Mouse (Mus musculus) intestine, embryonic 16.5 days (tissue): ENCODE measurements around the gene Ece1. TPM values are rescaled to one million over a fixed set of nuclear protein-coding genes. Genes with fewer than 3 reads are reported as not detected.

ENCODE experiments used
- ATAC-seq: fragments of 200-750 bp; cut with Nextera tagmentation; 2 replicates; pipeline ENCODE4 v1.8.0; 2017; ENCODE audit warnings: moderate TSS enrichment, moderate library complexity
- H3K27ac ChIP-seq: fragments of 300-500 bp; sonication (generic); 2 replicates; pipeline ENCODE4 v1.5.1; 2014; ENCODE audit warnings: mild to moderate bottlenecking, low read length
- H3K27me3 ChIP-seq: fragments of 300-500 bp; sonication (generic); replicated peaks from 2 replicates; pipeline ENCODE4 v1.6.1; 2014; ENCODE audit warnings: low read length, control low read depth, mixed read lengths; ENCODE audit not compliant: control insufficient read depth, insufficient read depth
- H3K36me3 ChIP-seq: fragments of 300-500 bp; sonication (generic); 2 replicates; pipeline ENCODE4 v1.6.1; 2014; ENCODE audit warnings: low read length, control low read depth; ENCODE audit not compliant: control insufficient read depth, insufficient read depth
- H3K4me1 ChIP-seq: fragments of 300-500 bp; sonication (generic); 2 replicates; pipeline ENCODE4 v1.6.1; 2014; ENCODE audit warnings: low read length, control low read depth, mixed read lengths; ENCODE audit not compliant: control insufficient read depth, insufficient read depth
- H3K4me2 ChIP-seq: fragments of 300-500 bp; sonication (generic); 2 replicates; pipeline ENCODE4 v1.6.1; 2014; ENCODE audit warnings: low read depth, low read length, control low read depth
- H3K4me3 ChIP-seq: fragments of 300-500 bp; sonication (generic); 2 replicates; pipeline ENCODE4 v1.5.1; 2014; ENCODE audit warnings: mild to moderate bottlenecking, low read length
- H3K9ac ChIP-seq: fragments of 300-500 bp; sonication (generic); 2 replicates; pipeline ENCODE4 v1.6.1; 2014; ENCODE audit warnings: low read depth, low read length
- H3K9me3 ChIP-seq: fragments of 300-500 bp; sonication (generic); 2 replicates; pipeline ENCODE4 v1.6.1; 2016; ENCODE audit warnings: low read length, control low read depth; ENCODE audit not compliant: control insufficient read depth
- WGBS: fragments of 180-500 bp; shearing (Covaris S2); extraction: QIAGEN DNeasy Blood & Tissue Kit; methylation state at CpG from one replicate; pipeline ENCODE4 v1.1.7; 2014; 5-methylcytosine and 5-hydroxymethylcytosine counted together
- polyA plus RNA-seq: library from polyadenylated mRNA; unstranded; fragments of >200 nt; fragmentation: Nextera tagmentation; extraction: Ambion mirVana; gene quantifications from 2 replicates; pipeline ENCODE4 v1.2.1, GENCODE M21; 2015

Ece1 gene
- polyA plus RNA-seq, 1 experiment from 2014 or later, result 56.0 TPM

DNA sequence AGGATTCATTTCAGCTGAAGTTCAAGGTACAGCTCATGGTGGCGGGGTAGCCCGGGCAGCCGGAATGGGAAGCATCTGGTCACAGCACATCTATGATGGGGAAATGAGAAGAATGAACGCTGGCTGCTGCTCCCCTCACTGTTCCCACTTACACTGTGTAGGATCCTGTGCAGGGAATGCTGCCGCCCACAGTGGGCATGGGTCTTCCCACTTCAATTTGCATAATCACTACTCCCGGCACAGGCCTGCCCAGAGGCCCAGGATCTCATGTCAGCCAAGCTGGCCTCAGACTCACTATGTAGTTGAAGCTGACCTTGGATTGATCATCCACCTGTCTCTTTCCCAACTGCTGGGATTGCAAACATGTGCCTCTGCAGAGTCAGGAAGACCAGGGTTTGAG lies 11.9 kb upstream of the Ece1 start:
- H3K27ac ChIP-seq, result no peak overlapping the region
- no peak for ATAC-seq
- H3K4me1 ChIP-seq, result peaks cover 8% of the 10 kb centered on the region; the same call in 1 of the 2 replicates
- WGBS, result 93% methylated on average over 6 of the region's 6 CpGs
- H3K9ac ChIP-seq, result no peak overlapping the region
- no peaks in the 10 kb centered on the region for H3K9me3 ChIP-seq
- H3K4me3 ChIP-seq, result no peak overlapping the region
- H3K36me3 ChIP-seq, result no peaks in the 10 kb centered on the region
- no peak overlapping the region for H3K4me2 ChIP-seq
- H3K27me3 ChIP-seq, result no peaks in the 10 kb centered on the region

DNA sequence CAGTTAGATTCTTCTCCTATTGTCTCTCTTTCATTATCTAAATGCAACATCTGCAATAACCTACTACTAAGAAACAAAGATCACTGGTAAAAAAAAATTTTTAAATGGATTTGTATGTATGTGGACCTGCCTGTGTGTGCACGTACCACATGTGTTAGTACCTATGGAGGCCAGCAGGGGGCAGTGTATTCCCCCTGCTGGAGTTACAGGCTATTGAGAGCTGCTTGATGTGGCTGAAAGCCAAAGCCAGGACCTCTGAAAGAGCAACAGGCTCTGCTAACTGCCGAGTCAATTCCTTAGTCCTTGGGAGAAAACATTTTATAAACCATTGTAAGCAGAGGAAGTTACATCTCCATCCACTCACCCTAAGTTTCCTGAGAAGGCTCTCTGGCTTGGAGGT lies 10.6 kb upstream of the Ece1 start:
- no peak overlapping the region for H3K27ac ChIP-seq
- H3K4me2 ChIP-seq, result no peak overlapping the region
- H3K4me1 ChIP-seq, result peaks cover 18% of the 10 kb centered on the region
- WGBS, result 53% methylated on average over 2 of the region's 2 CpGs
- H3K9me3 ChIP-seq, result no peaks in the 10 kb centered on the region
- no peaks in the 10 kb centered on the region for H3K27me3 ChIP-seq
- no peak overlapping the region for H3K4me3 ChIP-seq
- no peak for ATAC-seq
- H3K36me3 ChIP-seq, result no peaks in the 10 kb centered on the region
- no peak overlapping the region for H3K9ac ChIP-seq

DNA sequence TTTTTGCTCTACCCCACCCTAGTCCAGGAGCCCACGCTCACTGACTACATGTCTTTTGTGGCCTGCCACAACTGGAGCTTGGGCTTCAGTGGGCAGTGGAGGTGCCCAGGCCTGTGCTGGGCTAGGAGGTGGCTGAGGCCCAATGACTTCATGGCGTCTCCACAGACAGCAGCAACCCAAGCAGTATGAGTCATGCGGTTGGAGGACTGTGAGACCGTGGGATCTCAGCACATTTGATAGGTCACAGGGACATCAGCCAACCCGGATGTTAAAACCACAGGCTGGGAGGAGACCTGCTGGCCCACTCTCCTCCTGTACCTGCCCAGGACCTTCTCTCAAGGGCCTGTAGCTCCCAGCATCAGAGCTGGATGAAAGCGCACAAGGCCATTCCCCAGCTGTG lies 8.2 kb upstream of the Ece1 start:
- H3K4me2 ChIP-seq, result no peak overlapping the region
- H3K27me3 ChIP-seq, result no peaks in the 10 kb centered on the region
- WGBS, result 85% methylated on average over 6 of the region's 6 CpGs
- H3K9me3 ChIP-seq, result no peaks in the 10 kb centered on the region
- no peak for ATAC-seq
- H3K9ac ChIP-seq, result no peak overlapping the region
- no peak overlapping the region for H3K4me3 ChIP-seq
- H3K27ac ChIP-seq, result no peak overlapping the region
- H3K4me1 ChIP-seq, result peaks cover 22% of the 10 kb centered on the region
- H3K36me3 ChIP-seq, result no peaks in the 10 kb centered on the region

DNA sequence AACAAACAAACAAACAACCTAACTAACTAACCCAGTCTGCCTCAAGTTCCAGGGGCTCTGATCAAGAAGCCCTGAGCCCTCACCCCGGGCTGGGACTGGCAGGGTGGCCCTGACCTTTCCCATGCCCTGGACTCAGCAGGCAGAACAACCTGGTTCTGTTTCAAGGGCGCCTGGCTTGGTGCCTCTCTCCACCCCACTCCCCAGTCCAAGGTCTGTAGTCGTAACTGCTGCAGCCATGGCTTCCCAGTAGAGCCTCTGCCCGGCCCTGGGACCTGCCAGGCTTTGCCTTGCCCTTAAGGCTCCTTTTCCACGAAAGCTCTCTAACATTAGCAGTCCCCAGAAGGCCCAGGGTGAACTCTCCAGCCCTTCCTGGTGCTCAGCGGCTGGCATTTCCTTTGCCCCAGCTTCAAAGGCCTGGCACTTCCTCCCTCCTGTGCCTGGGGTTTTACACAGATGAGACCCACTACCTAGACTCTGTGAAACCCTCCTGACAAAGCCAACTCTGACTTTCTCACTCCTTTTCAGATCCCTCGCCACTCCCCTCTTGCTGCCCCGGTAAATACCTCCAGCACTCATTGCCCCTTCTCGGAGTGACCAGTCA lies 6.2 kb upstream of the Ece1 start:
- H3K4me1 ChIP-seq, result peaks cover 27% of the 10 kb centered on the region
- H3K9me3 ChIP-seq, result no peaks in the 10 kb centered on the region
- H3K9ac ChIP-seq, result 0 out of 2 replicates have a peak overlapping the region, but pooled peaks have one; percentile 39
- 57% methylated on average over 9 of the region's 9 CpGs for WGBS
- peak overlapping the region; percentile 67 for H3K27ac ChIP-seq
- no peak overlapping the region for H3K4me2 ChIP-seq
- ATAC-seq, result peak; percentile 47
- H3K27me3 ChIP-seq, result no peaks in the 10 kb centered on the region
- H3K4me3 ChIP-seq, result no peak overlapping the region
- H3K36me3 ChIP-seq, result no peaks in the 10 kb centered on the region

DNA sequence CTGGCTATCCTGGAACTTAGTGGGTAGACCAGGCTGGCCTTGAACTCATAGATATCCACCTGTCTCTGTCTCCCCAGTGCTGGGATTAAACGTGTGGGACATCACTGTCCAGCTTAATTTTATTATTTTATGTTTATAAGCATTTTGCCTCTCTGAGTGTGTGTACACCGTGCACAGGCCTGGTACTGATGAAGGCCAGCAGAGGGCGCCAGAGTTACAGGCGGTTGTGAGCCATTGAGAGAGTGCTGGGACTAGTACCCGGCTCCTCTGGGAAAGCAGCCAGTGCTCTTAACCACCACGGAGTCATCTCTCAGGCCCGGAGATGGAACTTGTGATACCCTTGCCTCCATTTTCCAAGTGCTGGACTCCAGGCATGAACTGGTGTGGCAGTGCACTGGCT lies 4.9 kb upstream of the Ece1 start:
- Histone ChIP-seq H3K36me3 (no peaks in the 10 kb centered on the region), H3K4me3 (no peak overlapping the region), H3K27me3 (no peaks in the 10 kb centered on the region), H3K4me1 (peaks cover 27% of the 10 kb centered on the region), H3K27ac (no peak overlapping the region), H3K9me3 (no peaks in the 10 kb centered on the region), H3K9ac (no peak overlapping the region), H3K4me2 (no peak overlapping the region)
- 39% methylated on average over 7 of the region's 7 CpGs for WGBS
- no peak for ATAC-seq

DNA sequence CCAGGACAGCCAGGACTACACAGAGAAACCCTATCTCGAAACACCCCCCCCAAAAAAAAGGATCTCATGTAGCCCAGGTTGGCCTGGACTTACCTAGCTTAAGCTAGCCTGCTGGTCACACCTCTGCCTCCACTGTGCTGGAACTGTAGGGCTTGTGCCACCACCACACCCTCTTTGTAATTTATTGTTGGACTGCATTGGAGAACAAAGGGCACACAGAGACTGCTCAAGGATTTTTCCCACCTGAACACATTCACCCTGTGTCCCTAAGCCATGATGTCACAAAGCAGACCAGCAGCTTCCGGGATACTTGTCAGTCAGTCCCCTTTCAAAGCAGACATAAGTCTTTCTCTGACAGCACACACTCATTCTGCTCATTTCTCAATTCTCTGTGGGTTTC lies 3.7 kb upstream of the Ece1 start:
- peaks cover 31% of the 10 kb centered on the region for H3K4me1 ChIP-seq
- WGBS, result 62% methylated on average over 2 of the region's 2 CpGs
- ATAC-seq, result peak; percentile 23
- no peaks in the 10 kb centered on the region for H3K9me3 ChIP-seq
- 0 out of 2 replicates have a peak overlapping the region, but pooled peaks have one; percentile 39 for H3K27ac ChIP-seq
- no peak overlapping the region for H3K9ac ChIP-seq
- H3K4me3 ChIP-seq, result no peak overlapping the region
- no peak overlapping the region for H3K4me2 ChIP-seq
- H3K36me3 ChIP-seq, result no peaks in the 10 kb centered on the region
- no peaks in the 10 kb centered on the region for H3K27me3 ChIP-seq

DNA sequence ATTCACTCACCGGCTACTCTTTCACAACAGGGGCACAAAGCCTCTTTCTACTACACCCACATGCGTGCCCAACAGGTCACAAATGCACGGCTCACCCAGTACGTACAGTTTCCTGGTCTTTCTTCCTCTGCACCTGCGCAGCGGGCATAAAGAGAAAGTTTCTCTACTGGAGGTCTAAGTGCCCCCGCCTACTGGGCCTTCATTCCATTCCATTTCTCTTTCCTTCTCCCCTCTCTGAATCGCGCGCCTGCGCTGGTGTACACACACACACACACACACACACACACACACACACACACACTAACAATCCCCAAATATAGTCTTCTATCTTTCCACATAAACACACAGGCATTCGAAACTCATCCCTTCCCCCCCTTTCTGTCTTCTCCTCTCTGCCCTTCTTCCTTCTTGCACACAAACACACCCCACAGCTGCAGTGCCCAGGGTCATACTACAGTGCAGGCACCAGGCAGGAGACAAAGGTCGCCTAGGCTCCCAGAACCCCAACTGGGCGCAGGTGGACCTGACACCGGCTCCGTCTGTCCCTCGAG lies 501 bp upstream of the Ece1 start:
- Histone ChIP-seq H3K4me3 (peak overlapping the region; percentile 92), H3K9me3 (no peaks in the 10 kb centered on the region), H3K27me3 (no peaks in the 10 kb centered on the region), H3K9ac (peak overlapping the region; percentile 98), H3K36me3 (no peaks in the 10 kb centered on the region), H3K4me2 (peak overlapping the region; percentile 66), H3K27ac (peak overlapping the region; percentile 94), H3K4me1 (peaks cover 43% of the 10 kb centered on the region)
- ATAC-seq, result peak; percentile 90
- 4% methylated on average over 17 of the region's 17 CpGs for WGBS

DNA sequence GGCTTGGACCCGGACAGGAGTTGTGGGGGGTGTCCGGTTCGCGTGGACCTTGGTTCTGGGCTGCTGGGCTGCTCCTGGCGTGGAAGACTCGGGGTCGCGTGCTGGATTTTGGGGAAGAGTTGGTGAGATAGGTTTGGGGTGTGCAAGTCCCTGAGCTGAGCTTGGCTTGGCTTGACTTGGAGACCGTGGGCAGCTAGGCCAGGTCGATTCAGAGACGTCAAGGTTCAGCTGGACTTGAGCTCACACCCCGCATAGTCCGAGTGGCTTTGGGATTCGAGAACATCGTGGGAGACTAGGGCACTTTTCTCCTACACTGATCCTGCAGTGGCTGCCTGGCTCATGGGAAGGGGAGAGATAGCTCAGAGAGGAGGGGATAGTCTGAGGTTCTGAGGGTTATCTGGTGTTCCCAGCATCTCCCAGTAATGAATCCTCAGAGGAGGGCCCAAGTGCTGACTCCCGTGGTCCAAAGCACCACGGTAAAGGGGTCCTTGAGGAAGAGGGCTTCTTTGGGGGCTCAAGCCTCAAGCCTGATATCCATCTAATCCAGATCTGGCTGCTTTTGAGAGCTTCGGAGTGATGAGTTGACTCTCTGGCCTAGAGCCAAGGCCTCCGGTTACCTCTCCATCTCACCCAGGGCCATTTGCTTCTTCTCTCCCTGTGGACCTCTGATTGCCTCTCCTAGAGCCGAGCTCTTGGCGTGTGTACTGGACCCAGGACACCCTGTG lies 641 bp downstream of the Ece1 start:
- Histone ChIP-seq H3K9me3 (no peaks in the 10 kb centered on the region), H3K27me3 (no peaks in the 10 kb centered on the region), H3K4me2 (peak overlapping the region; percentile 66), H3K27ac (peak overlapping the region; percentile 94), H3K4me1 (peaks cover 54% of the 10 kb centered on the region), H3K9ac (peak overlapping the region; percentile 98), H3K36me3 (no peaks in the 10 kb centered on the region), H3K4me3 (peak overlapping the region; percentile 92)
- WGBS, result 8% methylated on average over 21 of the region's 21 CpGs
- ATAC-seq, result peak; percentile 4; the same call in 1 of the 2 replicates

DNA sequence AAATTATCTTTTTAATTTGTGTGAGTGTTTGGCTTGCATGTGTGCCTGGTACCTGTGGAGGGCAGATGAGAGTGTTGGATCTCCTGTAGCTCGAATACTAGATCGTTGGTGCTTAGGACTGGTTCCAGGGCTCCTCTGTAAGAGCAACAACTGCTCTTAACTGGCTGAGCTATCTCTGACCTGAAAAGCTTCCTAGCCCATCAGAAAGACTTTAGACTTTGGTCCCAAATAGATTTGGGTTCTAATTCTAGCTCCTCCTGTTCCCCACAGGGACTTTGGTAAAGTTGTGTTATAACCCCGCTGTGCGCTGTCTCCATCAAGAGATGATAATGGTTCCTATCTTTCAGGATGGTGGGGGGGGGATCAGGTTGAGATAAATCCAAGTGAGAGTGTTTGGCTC lies 2.0 kb downstream of the Ece1 start:
- H3K27ac ChIP-seq, result no peak overlapping the region
- peak overlapping the region; percentile 92 for H3K4me3 ChIP-seq
- no peaks in the 10 kb centered on the region for H3K9me3 ChIP-seq
- H3K9ac ChIP-seq, result peak overlapping the region; percentile 36
- 85% methylated on average over 4 of the region's 4 CpGs for WGBS
- H3K4me2 ChIP-seq, result peak overlapping the region; percentile 66
- peaks cover 60% of the 10 kb centered on the region for H3K4me1 ChIP-seq
- H3K27me3 ChIP-seq, result no peaks in the 10 kb centered on the region
- ATAC-seq, result no peak
- H3K36me3 ChIP-seq, result no peaks in the 10 kb centered on the region
